Mouse (Mus musculus) CH12.LX (cell line): ENCODE measurements around the gene Cntnap1. TPM values are rescaled to one million over a fixed set of nuclear protein-coding genes. Genes with fewer than 3 reads are reported as not detected.

Source experiments
- DNase-seq: peaks from one replicate; pipeline ENCODE4 v3.0.0-alpha.2; 2013; ENCODE audit errors: extremely low read depth
- H3K27ac ChIP-seq: 2 replicates; pipeline ENCODE4 v1.5.1; 2012; ENCODE audit warnings: low read depth, mild to moderate bottlenecking, control low read depth, moderate library complexity; ENCODE audit not compliant: insufficient read depth
- H3K27me3 ChIP-seq: replicated peaks from 2 replicates; pipeline ENCODE3; 2012; ENCODE audit warnings: inconsistent platforms
- H3K36me3 ChIP-seq, 2 experiments: replicated peaks in 1 of 2; 2 replicates each; pipeline versions ENCODE3 to v1.6.1; 2012; ENCODE audit warnings: inconsistent platforms in 1 of 2, low read length in 1 of 2, mild to moderate bottlenecking in 1 of 2, mixed read lengths in 1 of 2, moderate library complexity in 1 of 2; ENCODE audit not compliant: control insufficient read depth in 1 of 2, insufficient read depth in 1 of 2
- H3K4me1 ChIP-seq, 2 experiments: 2 replicates each; pipeline ENCODE4 v1.6.1; 2012; ENCODE audit warnings: inconsistent platforms in 1 of 2, moderate library complexity in 1 of 2; ENCODE audit not compliant: insufficient read depth in 2 of 2, control insufficient read depth in 1 of 2
- H3K4me2 ChIP-seq: 2 replicates; pipeline ENCODE4 v1.6.1; 2012; ENCODE audit warnings: low read depth, mild to moderate bottlenecking, control low read depth; ENCODE audit not compliant: poor library complexity, insufficient read depth, severe bottlenecking
- H3K4me3 ChIP-seq, 3 experiments: fragments of 150-350 bp in 1 of 3; sonication (generic) in 1 of 3; replicated peaks in 1 of 3; 2 replicates each; pipeline versions ENCODE3 to v1.5.1; 2011 to 2012; ENCODE audit warnings: low read depth in 2 of 3, low read length in 2 of 3, mild to moderate bottlenecking in 2 of 3, moderate library complexity in 2 of 3, control low read depth in 1 of 3, improper control_type of control experiment in 1 of 3, inconsistent platforms in 1 of 3, mixed read lengths in 1 of 3; ENCODE audit not compliant: poor library complexity in 1 of 3
- H3K79me2 ChIP-seq: replicated peaks from 2 replicates; pipeline ENCODE4 v1.6.1; 2012; ENCODE audit warnings: mild to moderate bottlenecking, moderate library complexity; ENCODE audit not compliant: control insufficient read depth, poor library complexity, insufficient read depth, severe bottlenecking; ENCODE audit errors: extremely low read depth
- H3K9ac ChIP-seq: 2 replicates; pipeline ENCODE4 v1.6.1; 2012; ENCODE audit warnings: low read depth, mild to moderate bottlenecking, control low read depth, moderate library complexity; ENCODE audit not compliant: insufficient read depth
- H3K9me3 ChIP-seq: replicated peaks from 2 replicates; pipeline ENCODE3; 2012; ENCODE audit warnings: low read length, inconsistent platforms, mixed read lengths
- CHD2 ChIP-seq: IDR thresholded peaks from 2 replicates; pipeline ENCODE4 v1.6.1; 2011; ENCODE audit warnings: low read length, improper control_type of control experiment
- CTCF ChIP-seq, 2 experiments: IDR thresholded peaks in 1 of 2; conservative IDR thresholded peaks in 1 of 2; 2 replicates each; pipeline ENCODE4 v1.5.1; 2011 to 2012; ENCODE audit warnings: low read depth in 2 of 2, low read length in 2 of 2, improper control_type of control experiment in 1 of 2, inconsistent platforms in 1 of 2, mild to moderate bottlenecking in 1 of 2, moderate library complexity in 1 of 2
- ETS1 ChIP-seq: conservative IDR thresholded peaks from 2 replicates; pipeline ENCODE4 v1.6.1; 2012; ENCODE audit warnings: low read depth, mild to moderate bottlenecking, inconsistent platforms, low read length, improper control_type of control experiment, moderate library complexity
- JUN ChIP-seq: IDR thresholded peaks from 2 replicates; pipeline ENCODE4 v1.6.1; 2011; ENCODE audit warnings: low read depth, mild to moderate bottlenecking, low read length, improper control_type of control experiment, moderate library complexity; ENCODE audit not compliant: insufficient read depth
- JUND ChIP-seq: conservative IDR thresholded peaks from 2 replicates; pipeline ENCODE4 v1.6.1; 2011; ENCODE audit warnings: low read depth, low read length, improper control_type of control experiment
- KAT2A ChIP-seq: IDR thresholded peaks from 2 replicates; pipeline ENCODE4 v1.6.1; 2012; ENCODE audit warnings: low read length, improper control_type of control experiment, inconsistent platforms; ENCODE audit not compliant: insufficient replicate concordance
- MEF2A ChIP-seq: IDR thresholded peaks from 2 replicates; pipeline ENCODE4 v1.6.1; 2014; ENCODE audit warnings: low read depth, mild to moderate bottlenecking, inconsistent platforms, low read length, improper control_type of control experiment, borderline replicate concordance
- NRF1 ChIP-seq: IDR thresholded peaks from 2 replicates; pipeline ENCODE4 v1.6.1; 2014; ENCODE audit warnings: low read depth, mild to moderate bottlenecking, inconsistent platforms, low read length, improper control_type of control experiment, moderate library complexity
- POLR2A ChIP-seq: IDR thresholded peaks from 2 replicates; pipeline ENCODE4 v1.6.1; 2011; ENCODE audit warnings: low read depth, mild to moderate bottlenecking, improper control_type of control experiment, low read length
- POLR2AphosphoS2 ChIP-seq: IDR thresholded peaks from 2 replicates; pipeline ENCODE4 v1.6.1; 2011; ENCODE audit warnings: low read depth, low read length, improper control_type of control experiment
- RCOR1 ChIP-seq: conservative IDR thresholded peaks from 2 replicates; pipeline ENCODE4 v1.6.1; 2012; ENCODE audit warnings: low read depth, mild to moderate bottlenecking, inconsistent platforms, low read length, improper control_type of control experiment
- SIN3A ChIP-seq: IDR thresholded peaks from 2 replicates; pipeline ENCODE4 v1.6.1; 2012; ENCODE audit warnings: low read length, improper control_type of control experiment, inconsistent platforms
- SMC3 ChIP-seq: IDR thresholded peaks from 2 replicates; pipeline ENCODE4 v1.6.1; 2011; ENCODE audit warnings: low read depth, low read length, improper control_type of control experiment
- TBP ChIP-seq: conservative IDR thresholded peaks from 2 replicates; pipeline ENCODE4 v1.6.1; 2011; ENCODE audit warnings: low read depth, low read length, improper control_type of control experiment
- UBTF ChIP-seq: IDR thresholded peaks from 2 replicates; pipeline ENCODE4 v1.6.1; 2012; ENCODE audit warnings: low read depth, mild to moderate bottlenecking, inconsistent platforms, low read length, improper control_type of control experiment, moderate library complexity
- USF2 ChIP-seq: conservative IDR thresholded peaks from 2 replicates; pipeline ENCODE4 v1.6.1; 2011; ENCODE audit warnings: low read depth, low read length, improper control_type of control experiment
- ZC3H11A ChIP-seq: IDR thresholded peaks from 2 replicates; pipeline ENCODE4 v1.6.1; 2012; ENCODE audit warnings: low read depth, mild to moderate bottlenecking, inconsistent platforms, low read length, improper control_type of control experiment
- ZNF384 ChIP-seq: IDR thresholded peaks from 2 replicates; pipeline ENCODE4 v1.6.1; 2012; ENCODE audit warnings: low read depth, low read length, improper control_type of control experiment, inconsistent platforms
- dilution Hi-C: fragments of 300-500 bp; cut with MboI; formaldehyde crosslinking; loops from 2 replicates; pipeline ENCODE4 v1.14.3; 2020; ENCODE audit warnings: low sequenced_read_pairs; ENCODE audit not compliant: extremely low pct_unique_long_range_greater_than_20kb, extremely low pct_ligation_motif_present
- in situ Hi-C: fragments of 300-500 bp; cut with MboI; formaldehyde crosslinking; loops from 3 replicates; pipeline ENCODE4 v1.14.3; 2019; ENCODE audit warnings: low sequenced_read_pairs, low pct_ligation_motif_present, low pct_unique_long_range_greater_than_20kb, mixed read lengths
- polyA plus RNA-seq: library from polyadenylated mRNA; unstranded; fragments of >175 nt; gene quantifications from 2 replicates; pipeline ENCODE4 v1.2.1, GENCODE M21; 2012; ENCODE audit warnings: low read depth; ENCODE audit not compliant: insufficient read length
- total RNA-seq, 2 experiments: library from RNA; depleted of rRNA; stranded (reverse); fragments of 300-350 nt in 1 of 2; fragments of >200 nt in 1 of 2; gene quantifications; 2 replicates each; pipeline ENCODE4 v1.2.3; 2012 to 2014

The Cntnap1 gene
- total and polyA plus RNA-seq, 3 experiments, result 4.4 to 19.5 (median 15.6) TPM

DNA sequence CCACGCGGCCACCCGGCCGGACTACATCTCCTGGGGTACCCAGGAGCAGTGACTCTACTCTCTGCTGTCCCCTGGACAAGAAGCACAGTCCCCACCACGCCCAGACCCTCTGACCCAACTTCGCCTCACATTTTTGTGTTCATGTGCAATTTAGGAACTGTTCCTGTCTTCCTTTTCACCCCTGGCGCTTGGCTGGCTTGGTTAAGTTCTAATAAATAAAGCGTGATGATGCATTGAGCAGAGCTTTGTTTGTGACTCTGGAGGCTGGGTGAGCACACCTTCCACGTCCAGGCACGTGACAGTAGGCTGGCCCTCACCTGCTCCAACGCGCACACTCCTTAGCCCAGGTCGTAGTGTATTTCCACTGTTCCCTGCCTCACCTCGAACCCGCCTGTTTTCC lies 8.8 kb upstream of the Cntnap1 start:
- Histone ChIP-seq H3K79me2 (no peaks in the 10 kb centered on the region), H3K27ac (no peak overlapping the region), H3K4me1 (peaks cover 6 to 11% of the 10 kb centered on the region in 2 experiments), H3K36me3 (peaks cover 54 to 81% of the 10 kb centered on the region in 2 experiments), H3K27me3 (no peaks in the 10 kb centered on the region), H3K4me2 (no peak overlapping the region), H3K9me3 (no peaks in the 10 kb centered on the region), H3K4me3 (no peak overlapping the region), H3K9ac (no peak overlapping the region)
- TF ChIP-seq ZNF384 (no peak), JUND (no peak), NRF1 (no peak), TBP (no peak), USF2 (no peak), MEF2A (no peak), SMC3 (no peak), CTCF (conservative IDR thresholded peaks at IDR 0.05 in 1 of 2, IDR thresholded peaks at IDR 0.05 in 1 of 2; ENCODE audit: low read depth in 2 of 2, low read length in 2 of 2) (no peak), KAT2A (no peak), JUN (no peak), POLR2AphosphoS2 (no peak), UBTF (no peak), ETS1 (no peak), CHD2 (no peak), SIN3A (no peak)
- DNase-seq, result no peak
- in situ Hi-C loops (no loop called here), dilution Hi-C loops (no loop called here)

GRCm38 (mm10) chr11:101162301-101162700 lies 8.0 kb upstream of the Cntnap1 start:
- dilution Hi-C loops, result no loop called here
- no peaks in the 10 kb centered on the region for H3K27me3 ChIP-seq
- H3K36me3 ChIP-seq, result peaks cover 61 to 88% of the 10 kb centered on the region in 2 experiments
- no peak for TF ChIP-seq RCOR1
- TF ChIP-seq NRF1, result no peak
- TF ChIP-seq POLR2A, result no peak
- no peak for TF ChIP-seq ZC3H11A
- TF ChIP-seq, all 38 proteins: peak for 0
- Histone ChIP-seq H3K79me2 (no peaks in the 10 kb centered on the region), H3K4me1 (peaks cover 1 to 5% of the 10 kb centered on the region in 2 experiments; a peak in 2 of 4 replicates), H3K9ac (no peak overlapping the region), H3K4me2 (no peak overlapping the region), H3K27ac (no peak overlapping the region), H3K4me3 (no peak overlapping the region), H3K9me3 (no peaks in the 10 kb centered on the region)
- DNase-seq, result no peak
- in situ Hi-C loops, result no loop called here
